Mouse (Mus musculus) stomach, postnatal 0 days (tissue): ENCODE measurements around the gene Ap1m2.

ENCODE experiments used
- CTCF ChIP-seq: IDR thresholded peaks from 2 replicates; pipeline ENCODE4 v1.5.1; 2016; ENCODE audit warnings: antibody characterized with exemption, low read depth, mild to moderate bottlenecking, moderate library complexity
- EP300 ChIP-seq: optimal IDR thresholded peaks from 2 replicates; pipeline ENCODE3; 2016; ENCODE audit warnings: antibody characterized with exemption

DNA sequence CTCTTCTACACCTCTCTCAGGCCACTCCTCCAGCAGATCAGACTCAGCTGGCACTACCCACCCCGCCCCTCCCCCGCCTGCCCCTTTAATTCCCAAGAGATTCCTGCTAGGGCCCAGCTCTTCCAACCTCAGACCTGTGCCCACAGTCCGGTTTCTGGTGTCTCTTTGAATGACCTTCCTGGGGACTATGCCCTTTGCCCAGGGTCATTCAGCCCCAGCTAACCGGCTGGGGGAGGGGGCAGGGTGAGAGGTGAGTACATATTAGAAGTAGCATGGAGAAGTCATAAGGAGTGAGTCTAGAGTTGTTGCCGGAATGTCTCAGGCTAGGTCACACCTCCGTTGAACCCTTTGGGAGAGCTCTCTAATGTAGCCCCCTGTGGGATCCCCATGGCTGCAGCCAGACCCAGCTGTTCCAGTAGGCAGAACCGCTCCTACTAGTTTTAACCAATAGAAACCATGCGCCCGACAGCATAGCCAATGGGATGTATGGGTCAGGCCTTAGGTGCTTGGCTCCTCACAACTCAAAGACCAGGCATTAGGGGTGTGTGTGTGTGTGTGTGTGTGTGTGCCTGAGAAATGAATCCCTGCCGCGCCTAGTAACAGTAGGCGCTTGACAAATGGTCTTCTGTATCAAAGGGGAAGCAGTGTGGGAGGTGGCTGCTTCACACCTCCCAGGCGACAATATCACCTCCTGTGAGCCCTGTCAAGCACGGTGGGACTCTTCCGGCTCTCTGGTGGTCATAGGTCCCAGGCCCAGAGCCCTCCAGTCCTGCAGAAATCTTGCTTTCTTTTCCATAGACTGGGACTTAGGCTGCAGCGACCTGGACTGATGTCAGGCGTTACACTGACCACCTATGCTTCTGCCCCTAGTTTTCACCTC is 62.3 kb downstream of the Ap1m2 start:
- TF ChIP-seq EP300 (no peak), CTCF (no peak)
